ENCODE assay signal across 18 mouse cellular contexts in the genomic region with DNA sequence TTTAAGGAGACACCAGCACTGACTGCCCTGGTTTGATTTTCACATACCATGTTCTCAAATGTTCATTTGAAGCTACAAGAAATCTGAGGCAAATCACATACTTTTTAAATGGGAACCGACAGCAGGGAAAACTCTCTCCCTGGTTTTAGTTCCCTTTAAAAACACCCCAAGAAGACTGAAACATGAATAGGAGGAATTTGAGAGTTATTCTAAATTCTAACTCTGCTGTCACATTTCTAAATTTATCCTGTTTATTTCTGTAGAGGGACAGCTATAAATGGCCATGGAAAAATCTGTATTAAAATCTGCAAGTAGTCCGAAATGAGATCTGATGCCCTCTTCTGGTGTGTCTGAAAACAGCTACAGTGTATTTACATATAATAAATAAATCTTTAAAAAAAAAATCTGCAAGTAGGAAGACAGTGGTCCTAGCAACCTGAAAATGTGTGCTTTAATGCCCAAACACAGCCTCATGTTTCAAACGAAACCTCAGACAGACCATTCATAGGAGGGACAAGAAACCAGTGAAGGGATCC.
"Had no signal": no experiment of that assay in that cellular context is flagged by ENCODE, and none has a peak within 500 bp of the region (broad histone marks: within the 10 kb centered on the region; RNA-seq: fewer than 3 reads in every experiment).

No protein-coding gene starts in this region.

- H3K27me3 ChIP-seq: intestine, embryonic 15.5 days; kidney, embryonic 15.5 days; megakaryocyte, embryonic 14.5 days; midbrain, embryonic 13.5 days; neural tube, embryonic 12.5 days; neural tube, embryonic 15.5 days had no signal

- H3K4me1 ChIP-seq: intestine, embryonic 15.5 days; kidney, embryonic 15.5 days; midbrain, embryonic 10.5 days; midbrain, embryonic 13.5 days; neural tube, embryonic 12.5 days; neural tube, embryonic 15.5 days had no signal

- ATAC-seq: intestine, embryonic 15.5 days; liver, postnatal 0 days; lung, postnatal 0 days; midbrain, embryonic 13.5 days had no signal

- H3K4me3 ChIP-seq: intestine, embryonic 15.5 days; kidney, embryonic 15.5 days; megakaryocyte, embryonic 14.5 days; midbrain, embryonic 10.5 days; midbrain, embryonic 13.5 days; neural tube, embryonic 12.5 days; neural tube, embryonic 15.5 days had no signal

- H3K9ac ChIP-seq: intestine, embryonic 15.5 days; kidney, embryonic 15.5 days; liver, embryonic 14.5 days; liver, postnatal 0 days; lung, embryonic 14.5 days; midbrain, embryonic 13.5 days; neural tube, embryonic 12.5 days; neural tube, embryonic 15.5 days had no signal

- H3K27ac ChIP-seq: intestine, embryonic 15.5 days; kidney, embryonic 15.5 days; liver, embryonic 14.5 days; midbrain, embryonic 10.5 days; midbrain, embryonic 13.5 days; neural tube, embryonic 12.5 days; neural tube, embryonic 15.5 days; stomach, postnatal 0 days had no signal

- H3K4me2 ChIP-seq: intestine, embryonic 15.5 days; kidney, embryonic 15.5 days; lung, embryonic 14.5 days; midbrain, embryonic 13.5 days; neural tube, embryonic 12.5 days; neural tube, embryonic 15.5 days had no signal

- H3K9me3 ChIP-seq: intestine, embryonic 15.5 days; kidney, embryonic 15.5 days; megakaryocyte, embryonic 14.5 days; midbrain, embryonic 10.5 days; midbrain, embryonic 13.5 days; neural tube, embryonic 12.5 days; neural tube, embryonic 15.5 days had no signal

- DNase-seq: kidney, adult 11 months; kidney, adult 8-10 months; kidney, postnatal 10 days; layer of hippocampus, adult 9-11 months; liver, postnatal 0 days; lung, embryonic 14.5 days; right cerebral cortex, adult 18-20 months; thymus, postnatal 36 days had no signal
